Mouse (Mus musculus) stomach, embryonic 14.5 days (tissue): ENCODE data around the gene Ugt1a8. TPM values are rescaled to one million over a fixed set of nuclear protein-coding genes. Genes with fewer than 3 reads are reported as not detected.

Experiments
- ATAC-seq: fragments of 200-750 bp; cut with Nextera tagmentation; 2 replicates; pipeline ENCODE4 v1.8.0; 2017; ENCODE audit warnings: low read depth, moderate TSS enrichment; ENCODE audit not compliant: insufficient number of reproducible peaks, insufficient read depth, low FRiP score
- H3K27ac ChIP-seq: fragments of 300-500 bp; sonication (generic); 2 replicates; pipeline ENCODE4 v1.5.1; 2014; ENCODE audit warnings: mild to moderate bottlenecking, low read length, moderate library complexity, mixed read lengths
- H3K27me3 ChIP-seq: fragments of 300-500 bp; sonication (generic); 2 replicates; pipeline ENCODE4 v1.6.1; 2014; ENCODE audit warnings: low read length, control low read depth, mixed read lengths; ENCODE audit not compliant: control insufficient read depth, insufficient read depth
- H3K36me3 ChIP-seq: fragments of 300-500 bp; sonication (generic); 2 replicates; pipeline ENCODE4 v1.6.1; 2014; ENCODE audit warnings: mild to moderate bottlenecking, control low read depth, low read length, moderate library complexity, mixed read lengths; ENCODE audit not compliant: control insufficient read depth, insufficient read depth
- H3K4me1 ChIP-seq: fragments of 300-500 bp; sonication (generic); 2 replicates; pipeline ENCODE4 v1.6.1; 2014; ENCODE audit warnings: low read length, control low read depth, mixed read lengths; ENCODE audit not compliant: control insufficient read depth, insufficient read depth
- H3K4me2 ChIP-seq: fragments of 300-500 bp; sonication (generic); replicated peaks from 2 replicates; pipeline ENCODE4 v1.6.1; 2014; ENCODE audit warnings: low read depth, low read length, control low read depth
- H3K4me3 ChIP-seq: fragments of 300-500 bp; sonication (generic); 2 replicates; pipeline ENCODE4 v1.5.1; 2014; ENCODE audit warnings: low read depth, low read length, control low read depth
- H3K9ac ChIP-seq: fragments of 300-500 bp; sonication (generic); replicated peaks from 2 replicates; pipeline ENCODE4 v1.6.1; 2014; ENCODE audit warnings: low read depth, mild to moderate bottlenecking, control low read depth, low read length, moderate library complexity, mixed read lengths
- H3K9me3 ChIP-seq: fragments of 300-500 bp; sonication (generic); 2 replicates; pipeline ENCODE4 v1.6.1; 2016; ENCODE audit warnings: low read depth, low read length, control low read depth; ENCODE audit not compliant: control insufficient read depth
- WGBS: fragments of 180-500 bp; shearing (Covaris S2); extraction: QIAGEN DNeasy Blood & Tissue Kit; methylation state at CpG from one replicate; pipeline ENCODE4 v1.1.7; 2014; 5-methylcytosine and 5-hydroxymethylcytosine counted together
- polyA plus RNA-seq: library from polyadenylated mRNA; unstranded; fragments of >200 nt; fragmentation: Nextera tagmentation; extraction: Ambion mirVana; gene quantifications from 2 replicates; pipeline ENCODE4 v1.2.1, GENCODE M21; 2014

Gene Ugt1a8
- polyA plus RNA-seq, 1 experiment from 2014 or later = not detected

DNA sequence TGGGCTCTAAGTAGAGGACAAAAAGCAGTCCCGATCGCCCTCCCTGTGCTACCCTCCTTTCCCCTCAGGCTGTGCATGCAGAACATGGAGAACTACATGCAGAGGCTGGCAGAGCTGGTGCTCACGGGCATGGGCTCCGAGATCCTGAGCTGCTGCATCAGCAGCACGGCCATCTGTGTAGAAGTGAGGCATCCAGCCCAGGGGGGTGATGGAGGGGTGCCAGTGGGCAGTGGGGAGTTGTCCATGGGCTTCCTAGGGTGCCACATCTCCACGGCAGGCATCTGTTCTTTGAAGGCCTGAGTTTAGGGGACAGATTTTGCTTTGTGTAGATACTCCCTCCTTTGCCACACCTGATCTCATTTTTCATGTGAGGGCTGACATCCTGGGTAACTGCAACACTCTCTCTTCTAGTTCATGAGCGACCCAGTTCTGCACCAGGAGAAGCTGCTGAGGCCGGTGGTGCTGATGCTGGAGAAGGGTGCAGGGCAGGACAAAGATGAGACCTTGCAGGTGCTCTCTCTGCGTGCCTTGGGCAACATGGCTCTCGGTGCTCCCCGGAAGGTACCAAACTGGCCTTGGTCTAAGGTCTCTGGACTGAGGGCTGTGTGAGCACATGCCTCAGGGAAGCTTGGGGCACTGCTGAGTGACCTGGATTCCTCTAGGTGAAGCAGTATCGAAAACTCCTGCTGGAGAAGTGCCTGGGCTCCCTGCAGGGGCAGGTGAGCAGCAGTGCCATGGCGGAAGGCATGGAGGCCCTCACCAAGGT lies 168.6 kb downstream of the Ugt1a8 start:
- H3K4me3 ChIP-seq = no peak overlapping the region
- peaks cover 14% of the 10 kb centered on the region; the same call in 1 of the 2 replicates for H3K36me3 ChIP-seq
- no peaks in the 10 kb centered on the region for H3K27me3 ChIP-seq
- no peak for ATAC-seq
- H3K4me1 ChIP-seq = no peaks in the 10 kb centered on the region; the same call in 1 of the 2 replicates
- WGBS = 81% methylated on average over 13 of the region's 13 CpGs
- H3K4me2 ChIP-seq = no peak overlapping the region
- H3K9me3 ChIP-seq = peaks cover 36% of the 10 kb centered on the region
- no peak overlapping the region for H3K9ac ChIP-seq
- no peak overlapping the region for H3K27ac ChIP-seq

GRCm38 (mm10) chr1:88256886-88257663 lies 169.5 kb downstream of the Ugt1a8 start:
- no peak overlapping the region for H3K4me2 ChIP-seq
- H3K9me3 ChIP-seq = peaks cover 33% of the 10 kb centered on the region
- peaks cover 23% of the 10 kb centered on the region; the same call in 1 of the 2 replicates for H3K36me3 ChIP-seq
- H3K27ac ChIP-seq = no peak overlapping the region
- 75% methylated on average over 10 of the region's 10 CpGs for WGBS
- no peak for ATAC-seq
- H3K9ac ChIP-seq = no peak overlapping the region
- no peak overlapping the region for H3K4me3 ChIP-seq
- H3K4me1 ChIP-seq = no peaks in the 10 kb centered on the region; the same call in 1 of the 2 replicates
- H3K27me3 ChIP-seq = no peaks in the 10 kb centered on the region

GRCm38 (mm10) chr1:88257681-88258080 lies 170.1 kb downstream of the Ugt1a8 start:
- peaks cover 27% of the 10 kb centered on the region for H3K9me3 ChIP-seq
- WGBS = 80% methylated on average over 6 of the region's 6 CpGs
- peaks cover 4% of the 10 kb centered on the region; the same call in 1 of the 2 replicates for H3K4me1 ChIP-seq
- peaks cover 29% of the 10 kb centered on the region for H3K36me3 ChIP-seq
- no peak overlapping the region for H3K4me2 ChIP-seq
- no peak for ATAC-seq
- no peak overlapping the region for H3K27ac ChIP-seq
- no peak overlapping the region for H3K4me3 ChIP-seq
- no peak overlapping the region for H3K9ac ChIP-seq
- no peaks in the 10 kb centered on the region for H3K27me3 ChIP-seq

- no peak for ATAC-seq
- no peak overlapping the region for H3K9ac ChIP-seq
- H3K27ac ChIP-seq = no peak overlapping the region
- peaks cover 36% of the 10 kb centered on the region for H3K36me3 ChIP-seq
- WGBS = 68% methylated on average over 6 of the region's 6 CpGs
- no peak overlapping the region for H3K4me3 ChIP-seq
- H3K4me2 ChIP-seq = no peak overlapping the region
- no peaks in the 10 kb centered on the region for H3K27me3 ChIP-seq
- H3K9me3 ChIP-seq = peaks cover 24% of the 10 kb centered on the region
- H3K4me1 ChIP-seq = peaks cover 4% of the 10 kb centered on the region; the same call in 1 of the 2 replicates
These were observed 170.7 kb downstream of the Ugt1a8 start for GRCm38 (mm10) chr1:88258361-88258760.

- Histone ChIP-seq H3K9me3 (peaks cover 21% of the 10 kb centered on the region), H3K36me3 (peaks cover 43% of the 10 kb centered on the region), H3K4me3 (no peak overlapping the region), H3K4me1 (peaks cover 4% of the 10 kb centered on the region; the same call in 1 of the 2 replicates), H3K27me3 (no peaks in the 10 kb centered on the region), H3K4me2 (no peak overlapping the region), H3K9ac (no peak overlapping the region), H3K27ac (no peak overlapping the region)
- 60% methylated on average over 8 of the region's 8 CpGs for WGBS
- no peak for ATAC-seq
These were observed 171.4 kb downstream of the Ugt1a8 start for GRCm38 (mm10) chr1:88258881-88259642.

DNA sequence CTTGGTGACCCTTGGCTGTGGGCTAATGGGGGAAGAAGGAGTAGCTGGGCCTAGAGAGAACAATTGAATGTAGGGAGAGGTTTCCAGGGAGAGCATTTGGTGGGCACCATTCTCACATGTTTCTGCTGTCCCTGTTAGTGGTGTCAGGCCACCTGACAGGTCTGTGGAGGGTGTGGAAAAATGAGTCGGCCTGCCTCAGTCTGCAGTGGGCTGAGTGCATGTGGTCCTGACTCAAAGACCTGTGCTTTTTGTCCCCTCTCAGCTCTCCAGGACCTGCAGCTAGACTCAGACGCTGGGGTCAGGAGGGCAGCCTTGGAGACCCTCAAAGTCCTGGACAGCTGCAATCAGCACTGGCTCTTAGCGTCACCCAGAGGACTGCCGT lies 172.0 kb downstream of the Ugt1a8 start:
- H3K9ac ChIP-seq = no peak overlapping the region
- 66% methylated on average over 4 of the region's 4 CpGs for WGBS
- no peak for ATAC-seq
- peaks cover 19% of the 10 kb centered on the region for H3K9me3 ChIP-seq
- no peak overlapping the region for H3K4me2 ChIP-seq
- no peak overlapping the region for H3K27ac ChIP-seq
- no peaks in the 10 kb centered on the region for H3K27me3 ChIP-seq
- H3K4me1 ChIP-seq = peaks cover 4% of the 10 kb centered on the region; the same call in 1 of the 2 replicates
- H3K36me3 ChIP-seq = peaks cover 48% of the 10 kb centered on the region
- no peak overlapping the region for H3K4me3 ChIP-seq

DNA sequence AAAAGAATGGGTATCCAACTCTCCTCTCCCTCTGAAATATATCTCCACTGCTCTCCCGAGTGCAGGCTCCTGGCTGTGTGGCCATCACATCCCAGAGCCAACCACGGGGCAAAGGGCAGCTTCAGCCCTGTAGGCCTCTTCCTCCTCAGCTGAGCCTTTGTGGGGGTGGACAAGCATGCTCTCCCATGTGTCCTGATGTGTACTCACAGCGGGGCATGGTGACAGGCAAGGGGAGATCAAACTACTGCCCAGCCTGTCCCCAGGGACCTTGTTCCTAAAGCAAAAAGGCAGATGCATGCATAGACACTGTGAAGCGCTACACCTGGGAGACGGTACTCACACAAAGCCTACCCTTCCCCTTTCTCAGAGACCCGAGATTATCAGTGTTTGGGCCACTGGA lies 172.5 kb downstream of the Ugt1a8 start:
- H3K4me1 ChIP-seq = peaks cover 4% of the 10 kb centered on the region; the same call in 1 of the 2 replicates
- peaks cover 53% of the 10 kb centered on the region for H3K36me3 ChIP-seq
- no peak overlapping the region for H3K9ac ChIP-seq
- H3K4me2 ChIP-seq = no peak overlapping the region
- 75% methylated on average over 6 of the region's 6 CpGs for WGBS
- H3K4me3 ChIP-seq = no peak overlapping the region
- no peaks in the 10 kb centered on the region for H3K27me3 ChIP-seq
- H3K9me3 ChIP-seq = peaks cover 14% of the 10 kb centered on the region
- H3K27ac ChIP-seq = no peak overlapping the region
- ATAC-seq = peak; percentile 2; the same call in 1 of the 2 replicates
